Mouse (Mus musculus) brain, embryonic 14.5 days (tissue): ENCODE measurements around the gene Ost4. TPM values are rescaled to one million over a fixed set of nuclear protein-coding genes. Genes with fewer than 3 reads are reported as not detected.
A peak's percentile ranks its signal among the peaks of the same experiment; 100 is the strongest.

Experiments
- DNase-seq: peaks from one replicate; pipeline ENCODE4 v3.0.0-alpha.2; 2011; ENCODE audit warnings: low read depth
- CTCF ChIP-seq: fragments of 200-500 bp; IDR thresholded peaks from 2 replicates; pipeline ENCODE4 v1.5.1; 2012; ENCODE audit warnings: inconsistent platforms, mild to moderate bottlenecking, moderate library complexity, borderline replicate concordance; ENCODE audit not compliant: insufficient read depth, insufficient read length; ENCODE audit errors: extremely low read depth
- POLR2A ChIP-seq: fragments of 200-500 bp; IDR thresholded peaks from 2 replicates; pipeline ENCODE4 v1.6.1; 2012; ENCODE audit warnings: mild to moderate bottlenecking, inconsistent platforms, borderline replicate concordance; ENCODE audit not compliant: poor library complexity, insufficient read depth, insufficient read length, severe bottlenecking; ENCODE audit errors: extremely low read depth
- polyA plus RNA-seq: library from polyadenylated mRNA; depleted of rRNA; stranded (reverse); fragments of >200 nt; gene quantifications from 2 replicates; pipeline ENCODE4 v1.2.3, GENCODE M21; 2012

Gene Ost4
- polyA plus RNA-seq, 1 experiment: 162 TPM

DNA sequence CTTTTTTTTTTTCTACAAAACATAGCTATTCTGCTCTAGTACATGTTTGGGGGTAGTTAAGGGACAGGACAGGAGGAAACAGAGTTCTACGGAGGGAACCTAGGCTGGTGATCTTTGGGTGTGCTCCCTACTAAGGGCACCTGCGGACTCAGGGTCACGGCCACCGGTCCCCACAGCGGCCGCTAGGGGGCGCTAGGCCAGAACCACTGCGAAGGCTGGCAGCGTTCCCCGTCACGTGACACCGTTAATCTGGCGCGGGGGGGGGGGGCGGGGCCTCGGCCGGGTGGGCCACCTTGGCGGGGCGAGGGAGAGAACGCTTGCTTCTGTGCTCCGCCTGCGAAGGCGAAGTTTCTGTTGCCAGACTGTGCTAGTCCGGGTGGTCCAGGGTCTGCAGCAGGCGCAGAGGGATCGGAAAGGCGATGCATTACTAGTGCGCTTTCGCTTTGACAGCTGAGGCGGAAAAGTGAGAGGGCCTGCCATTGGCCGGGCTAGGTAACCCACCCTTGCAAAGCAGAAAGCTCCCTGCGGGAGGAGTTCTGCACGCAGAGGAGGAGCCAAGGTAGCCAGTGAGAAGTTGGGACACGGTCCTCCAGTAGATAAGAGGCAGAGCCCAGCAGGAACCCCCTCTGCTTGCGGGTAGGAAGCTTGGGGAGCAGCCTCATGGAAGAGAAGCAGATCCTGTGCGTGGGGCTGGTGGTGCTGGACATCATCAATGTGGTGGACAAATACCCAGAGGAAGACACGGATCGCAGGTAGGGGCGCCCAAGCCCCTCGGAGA is 13.9 kb upstream of the Ost4 start, which contains the start of gene Khk:
TSS of gene Khk (plus strand) at position 176 of the 778 bp plus-strand sequence.
- TF ChIP-seq POLR2A: peak; percentile 25; the same call in 1 of the 2 replicates
- TF ChIP-seq CTCF: peak; percentile 94
- DNase-seq: peak; percentile 92

DNA sequence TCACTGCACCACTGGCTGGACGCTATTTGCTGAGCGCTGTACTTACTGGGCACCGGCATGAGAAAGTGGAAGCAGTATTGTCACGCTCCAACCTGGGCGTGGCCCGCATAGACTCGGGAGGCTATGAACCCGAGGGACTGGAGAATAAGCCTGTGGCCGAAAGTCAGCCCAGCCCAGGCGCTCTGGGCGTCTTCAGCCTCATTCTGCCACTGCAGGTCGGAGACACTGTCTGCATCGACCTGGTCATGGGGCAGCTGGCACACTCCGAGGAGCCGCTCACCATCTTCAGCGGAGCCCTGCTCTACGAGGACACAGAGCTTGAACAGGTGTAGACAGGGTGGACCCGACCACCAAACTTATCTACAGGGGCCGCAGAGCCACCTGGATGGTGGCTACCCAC is 13.0 kb upstream of the Ost4 start:
- DNase-seq: no peak
- TF ChIP-seq CTCF (no peak), POLR2A (no peak)

DNA sequence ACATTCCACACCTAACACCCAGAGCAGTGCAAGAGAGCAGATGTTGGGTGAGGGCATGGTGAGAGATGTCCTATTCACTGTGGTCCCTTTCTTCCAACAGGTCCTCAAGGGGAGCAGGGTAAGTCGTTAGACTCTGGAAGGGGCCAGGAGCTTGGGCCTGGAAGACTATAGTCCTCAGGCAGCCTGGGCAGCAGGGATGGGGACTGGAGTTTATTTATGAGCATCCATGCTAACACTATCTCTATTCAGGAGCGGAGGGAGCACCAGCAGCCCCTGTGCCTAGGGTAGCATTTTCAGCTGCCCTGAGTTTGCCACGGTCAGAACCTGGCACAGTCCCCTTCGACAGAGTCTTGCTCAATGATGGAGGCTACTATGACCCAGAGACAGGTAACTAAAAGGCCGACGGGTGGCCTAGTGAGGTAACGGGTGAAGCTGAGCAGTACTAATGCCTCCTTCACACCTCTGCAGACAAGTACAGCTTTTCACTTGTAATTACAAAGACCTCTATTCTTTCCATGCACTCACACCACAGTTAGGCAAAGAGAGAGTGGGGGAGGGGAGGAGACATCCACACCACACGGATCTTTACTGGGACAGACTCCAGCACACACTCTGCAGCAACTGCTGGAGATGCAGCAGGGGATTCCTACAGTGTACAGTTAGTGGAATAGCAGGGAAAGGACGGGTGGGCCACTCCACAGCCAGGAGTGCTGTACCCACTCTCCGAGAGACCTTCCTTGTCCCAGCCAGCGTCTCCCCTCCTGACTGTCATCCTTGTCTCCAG is 12.4 kb upstream of the Ost4 start:
- no peak for TF ChIP-seq POLR2A
- no peak for TF ChIP-seq CTCF
- peak; percentile 35 for DNase-seq

DNA sequence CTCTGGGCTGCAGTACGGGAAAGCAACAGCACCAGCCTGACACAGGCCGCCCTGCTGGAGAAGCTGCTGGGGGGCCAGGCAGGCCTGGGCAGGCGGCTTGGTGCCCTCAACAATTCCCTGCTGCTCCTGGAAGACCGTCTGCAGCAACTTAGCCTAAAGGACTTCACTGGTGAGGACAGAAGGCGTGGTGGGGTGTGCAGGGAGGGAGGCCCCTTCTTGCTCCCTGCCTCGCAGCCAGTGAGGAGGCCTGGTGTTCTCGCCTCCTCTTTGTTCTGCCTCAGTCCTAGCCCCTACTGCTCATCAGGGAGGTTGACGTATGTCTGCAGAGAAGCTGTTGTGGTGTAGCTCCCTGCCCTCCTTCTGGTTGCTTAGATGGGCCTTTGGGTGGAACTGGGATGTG is 11.1 kb upstream of the Ost4 start:
- no peak for TF ChIP-seq POLR2A
- TF ChIP-seq CTCF: no peak
- DNase-seq: no peak

DNA sequence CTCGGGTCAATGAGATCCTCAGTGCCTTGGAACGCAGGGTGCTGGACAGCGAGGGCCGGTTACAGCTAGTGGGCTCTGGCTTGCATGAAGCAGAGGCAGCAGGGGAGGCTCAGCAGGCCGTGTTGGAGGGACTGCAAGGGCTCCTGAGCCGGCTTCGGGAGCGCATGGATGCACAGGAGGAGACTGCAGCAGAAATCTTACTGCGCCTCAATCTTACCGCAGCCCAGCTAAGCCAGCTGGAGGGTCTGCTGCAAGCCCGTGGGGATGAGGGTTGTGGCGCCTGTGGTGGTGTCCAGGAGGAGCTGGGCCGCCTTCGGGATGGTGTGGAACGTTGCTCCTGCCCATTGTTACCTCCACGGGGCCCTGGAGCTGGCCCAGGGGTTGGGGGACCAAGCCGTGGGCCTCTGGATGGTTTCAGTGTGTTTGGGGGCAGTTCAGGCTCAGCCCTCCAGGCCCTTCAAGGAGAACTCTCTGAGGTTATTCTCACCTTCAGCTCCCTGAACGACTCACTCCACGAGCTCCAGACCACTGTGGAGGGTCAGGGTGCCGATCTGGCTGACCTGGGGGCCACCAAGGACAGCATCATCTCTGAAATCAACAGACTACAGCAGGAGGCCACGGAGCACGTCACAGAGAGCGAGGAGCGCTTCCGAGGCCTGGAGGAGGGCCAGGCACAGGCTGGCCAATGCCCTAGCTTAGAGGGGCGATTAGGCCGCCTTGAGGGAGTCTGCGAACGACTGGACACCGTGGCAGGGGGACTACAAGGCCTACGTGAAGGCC is 10.5 kb upstream of the Ost4 start:
- no peak for DNase-seq
- TF ChIP-seq CTCF (no peak), POLR2A (no peak)

DNA sequence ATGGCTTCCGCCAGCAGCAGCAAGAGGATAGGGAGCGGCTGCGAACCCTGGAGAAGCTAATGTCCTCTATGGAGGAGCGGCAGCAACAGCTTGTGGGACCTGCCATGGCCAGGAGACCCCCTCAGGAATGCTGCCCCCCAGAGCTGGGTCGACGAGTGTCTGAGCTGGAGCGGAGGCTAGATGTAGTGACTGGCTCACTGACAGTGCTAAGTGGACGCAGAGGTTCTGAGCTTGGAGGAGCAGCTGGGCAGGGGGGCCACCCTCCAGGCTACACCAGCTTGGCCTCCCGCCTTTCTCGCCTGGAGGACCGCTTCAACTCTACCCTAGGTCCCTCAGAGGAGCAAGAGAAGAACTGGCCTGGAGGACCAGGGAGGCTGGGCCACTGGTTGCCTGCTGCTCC is 9.8 kb upstream of the Ost4 start:
- no peak for DNase-seq
- TF ChIP-seq POLR2A: no peak
- TF ChIP-seq CTCF: no peak

DNA sequence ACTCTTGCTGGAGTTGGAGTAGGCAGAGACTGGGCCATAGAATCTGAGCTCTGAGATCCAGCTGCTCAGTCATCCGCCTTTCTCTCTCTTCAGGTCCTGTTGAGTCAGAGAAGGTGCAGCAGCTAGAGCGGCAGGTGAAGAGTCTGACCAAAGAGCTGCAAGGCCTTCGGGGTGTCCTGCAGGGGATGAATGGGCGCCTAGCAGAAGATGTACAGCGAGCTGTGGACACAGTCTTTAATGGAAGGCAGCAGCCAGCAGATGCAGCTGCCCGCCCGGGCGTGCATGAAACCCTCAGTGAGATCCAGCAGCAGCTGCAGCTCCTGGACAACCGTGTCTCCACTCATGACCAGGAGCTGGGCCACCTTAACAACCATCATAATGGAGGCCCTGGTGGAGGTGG is 9.3 kb upstream of the Ost4 start:
- TF ChIP-seq CTCF (no peak), POLR2A (no peak)
- DNase-seq: no peak

DNA sequence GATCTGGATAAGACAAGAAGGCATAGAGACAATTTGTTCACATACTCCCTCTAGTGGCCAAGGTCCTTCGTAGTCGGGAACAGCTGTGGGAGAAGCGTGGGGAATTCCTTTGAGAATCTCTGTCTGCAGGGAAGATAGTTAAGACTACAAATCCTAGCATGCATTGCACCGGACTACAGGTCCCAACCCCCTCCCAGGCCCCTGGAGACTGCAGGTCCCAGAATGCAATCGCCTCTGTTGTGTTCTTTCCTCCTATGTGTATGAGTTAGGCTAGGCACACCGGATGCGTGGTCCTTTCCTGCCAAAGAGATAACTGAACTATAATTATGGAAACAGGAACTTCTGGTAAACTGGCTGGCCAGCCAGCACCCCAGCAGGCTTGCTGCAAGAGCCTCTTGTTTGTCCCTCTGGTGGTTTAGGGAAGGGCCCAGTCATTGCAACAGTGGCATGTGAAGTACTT is 8.4 kb upstream of the Ost4 start:
- DNase-seq: peak; percentile 98
- TF ChIP-seq CTCF: peak; percentile 85; the same call in 1 of the 2 replicates
- no peak for TF ChIP-seq POLR2A

DNA sequence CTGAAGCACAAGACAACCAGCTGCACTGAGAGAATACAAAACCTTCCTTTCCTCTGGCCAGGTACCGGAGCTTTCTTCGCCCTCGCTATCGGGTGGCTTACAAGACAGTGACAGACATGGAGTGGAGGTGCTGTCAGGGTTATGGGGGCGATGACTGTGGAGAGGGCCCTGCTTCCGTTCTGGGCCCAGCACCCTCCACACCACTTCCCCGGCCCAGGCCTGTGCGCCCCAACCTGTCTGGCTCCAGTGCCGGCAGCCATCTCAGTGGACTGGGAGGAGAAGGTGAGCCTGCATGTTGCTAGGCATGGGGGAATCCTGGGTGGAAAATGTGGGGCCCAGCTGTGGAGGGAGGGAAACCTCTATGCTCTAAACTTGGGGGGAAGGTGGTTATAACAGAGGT is 7.9 kb upstream of the Ost4 start:
- DNase-seq: no peak
- TF ChIP-seq POLR2A: no peak
- TF ChIP-seq CTCF: no peak

DNA sequence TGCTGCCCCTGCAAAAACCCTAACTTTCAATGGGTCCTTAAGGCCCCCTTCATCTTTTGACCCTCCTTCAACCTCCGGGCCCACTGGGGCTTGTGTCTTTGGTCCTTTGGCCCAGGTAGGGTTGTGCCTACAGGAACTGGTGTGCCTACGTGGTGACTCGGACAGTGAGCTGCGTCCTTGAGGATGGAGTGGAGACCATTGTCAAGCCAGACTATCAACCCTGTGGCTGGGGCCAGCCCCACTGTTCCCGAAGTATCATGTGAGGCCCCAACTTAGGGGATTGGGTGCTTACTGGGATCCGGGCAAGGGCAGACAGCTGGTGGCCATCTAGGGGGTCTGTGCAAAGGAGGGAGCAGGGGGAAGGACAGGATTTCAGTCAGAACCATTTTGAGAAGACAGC is 7.3 kb upstream of the Ost4 start:
- TF ChIP-seq CTCF (no peak), POLR2A (no peak)
- no peak for DNase-seq
